Mouse (Mus musculus) embryonic fibroblast, embryonic 13.5 days (primary cell): ENCODE measurements at regions not wholly inside any gene's neighbourhood (a gene's known extent, or its start where the extent isn't known, plus 50 kb on each side); places are given as distances from the start of the nearest gene placed in this dataset.

Experiments
- H3K27ac ChIP-seq: 2 replicates; pipeline ENCODE4 v1.5.1; 2012; ENCODE audit warnings: low read length, control low read depth, inconsistent platforms; ENCODE audit not compliant: insufficient read depth
- H3K4me1 ChIP-seq: 2 replicates; pipeline ENCODE4 v1.6.1; 2011; ENCODE audit warnings: low read length; ENCODE audit not compliant: control insufficient read depth, insufficient read depth
- H3K4me3 ChIP-seq: 2 replicates; pipeline ENCODE4 v1.5.1; 2011; ENCODE audit warnings: mild to moderate bottlenecking, control low read depth, low read length; ENCODE audit not compliant: insufficient read depth
- CTCF ChIP-seq: IDR thresholded peaks from 2 replicates; pipeline ENCODE4 v1.5.1; 2011; ENCODE audit warnings: mild to moderate bottlenecking, control low read depth, low read length, moderate library complexity, borderline replicate concordance; ENCODE audit not compliant: insufficient read depth
- POLR2A ChIP-seq: IDR thresholded peaks from 2 replicates; pipeline ENCODE4 v1.6.1; 2011; ENCODE audit warnings: low read depth, mild to moderate bottlenecking, control low read depth, low read length, moderate library complexity

GRCm38 (mm10) chr11:117423422-117423821 lies 60.7 kb upstream of the Gm11733 start:
- Histone ChIP-seq H3K4me1 (no peaks in the 10 kb centered on the region), H3K4me3 (no peak overlapping the region), H3K27ac (no peak overlapping the region)
- no peak for TF ChIP-seq CTCF
- no peak for TF ChIP-seq POLR2A

DNA sequence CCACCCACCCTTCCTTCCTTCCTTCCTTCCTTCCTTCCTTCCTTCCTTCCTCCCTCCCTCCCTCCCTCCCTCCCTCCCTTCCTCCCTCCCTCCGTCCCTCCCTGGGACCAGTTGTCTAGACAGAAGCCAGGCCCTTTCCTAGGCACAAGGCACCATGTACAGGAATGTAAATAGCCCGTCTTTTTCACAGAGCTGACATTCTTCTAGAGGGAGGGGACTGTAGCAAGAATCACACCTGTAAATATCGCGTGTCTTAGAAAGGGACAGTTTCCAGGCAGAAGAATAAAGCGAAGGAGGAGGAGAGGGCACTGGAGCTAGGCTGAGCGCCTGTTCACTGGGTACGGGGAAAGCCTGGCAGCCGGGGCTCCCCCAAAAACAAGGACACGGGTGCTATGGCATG lies 58.7 kb upstream of the Gm11733 start:
- Histone ChIP-seq H3K4me1 (no peaks in the 10 kb centered on the region), H3K4me3 (no peak overlapping the region), H3K27ac (no peak overlapping the region)
- TF ChIP-seq POLR2A, result no peak
- no peak for TF ChIP-seq CTCF

DNA sequence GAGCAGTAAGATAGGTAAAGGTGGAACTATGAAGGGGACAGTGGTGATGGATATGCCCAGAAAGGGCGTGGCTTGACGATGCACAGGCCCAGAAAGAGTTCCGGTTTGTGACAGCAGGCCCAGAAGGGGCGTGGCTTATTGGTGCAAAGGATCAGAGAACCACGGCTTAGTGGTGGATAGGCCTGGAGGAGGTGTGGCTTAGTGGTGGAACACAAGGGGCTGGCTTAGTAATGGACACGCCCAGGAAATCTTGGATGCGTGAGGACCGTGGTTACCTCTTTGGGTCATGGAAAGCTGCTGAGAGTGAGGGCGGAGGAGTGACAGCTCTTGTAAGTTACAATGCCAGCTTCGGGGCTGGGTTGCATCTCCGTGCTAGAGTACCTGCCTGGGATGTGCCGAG lies 58.2 kb upstream of the Gm11733 start:
- Histone ChIP-seq H3K4me3 (no peak overlapping the region), H3K4me1 (no peaks in the 10 kb centered on the region), H3K27ac (no peak overlapping the region)
- TF ChIP-seq POLR2A (no peak), CTCF (no peak)

DNA sequence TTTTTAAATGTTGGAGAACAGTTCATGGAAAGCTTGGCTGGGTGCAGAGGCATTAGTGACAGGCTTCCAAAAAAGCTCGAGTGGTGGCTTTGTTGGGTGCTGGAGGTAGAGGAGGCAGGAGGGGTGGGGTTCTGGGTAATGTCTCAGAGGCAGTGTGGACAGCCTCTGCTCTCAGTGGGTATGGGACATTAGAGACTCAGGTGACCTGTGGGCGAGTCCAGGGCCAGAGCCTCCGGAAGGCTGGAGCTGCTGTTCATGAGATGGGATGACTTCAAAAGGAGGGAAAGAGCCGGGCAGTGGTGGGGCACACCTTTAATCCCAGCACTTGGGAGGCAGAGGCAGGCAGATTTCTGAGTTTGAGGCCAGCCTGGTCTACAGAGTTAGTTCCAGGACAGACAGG lies 57.5 kb upstream of the Gm11733 start:
- Histone ChIP-seq H3K27ac (no peak overlapping the region), H3K4me1 (no peaks in the 10 kb centered on the region), H3K4me3 (no peak overlapping the region)
- no peak for TF ChIP-seq CTCF
- no peak for TF ChIP-seq POLR2A

DNA sequence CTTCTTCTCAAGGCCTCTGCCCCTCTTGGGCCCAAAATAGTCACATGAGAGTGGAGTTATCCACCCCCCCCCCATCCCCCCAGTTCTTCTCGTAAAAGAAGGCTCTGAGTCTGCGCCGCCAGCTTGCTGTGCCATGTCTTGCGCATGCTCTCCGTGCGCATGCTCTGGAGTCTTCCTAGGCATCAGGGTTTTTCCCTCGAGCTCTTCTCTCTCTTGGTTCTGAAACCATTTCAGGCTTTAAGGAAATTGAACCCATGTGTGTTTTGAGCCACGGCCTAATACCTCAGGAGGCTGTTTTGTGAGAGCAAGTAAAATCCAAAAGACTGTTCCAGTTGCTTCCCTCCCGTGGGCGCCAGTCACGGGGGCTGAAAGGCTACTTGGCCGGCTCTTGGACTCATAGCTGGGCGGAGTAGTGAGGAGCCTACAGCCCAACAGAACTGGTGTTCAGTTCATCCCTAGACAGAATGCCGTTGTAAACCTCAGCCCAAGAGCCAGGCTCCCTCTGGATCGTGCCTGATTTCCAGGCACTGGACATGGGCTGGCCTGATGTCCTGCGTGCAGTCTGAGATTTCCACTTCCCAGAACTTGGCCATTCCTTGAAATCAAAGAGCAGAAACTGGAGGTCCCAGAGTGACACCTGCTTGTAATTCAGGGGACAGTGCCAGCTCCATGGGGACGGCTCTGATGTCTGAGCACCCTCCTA lies 56.2 kb upstream of the Gm11733 start:
- H3K4me3 ChIP-seq, result no peak overlapping the region
- TF ChIP-seq POLR2A, result no peak
- TF ChIP-seq CTCF, result no peak
- no peaks in the 10 kb centered on the region for H3K4me1 ChIP-seq
- H3K27ac ChIP-seq, result no peak overlapping the region

DNA sequence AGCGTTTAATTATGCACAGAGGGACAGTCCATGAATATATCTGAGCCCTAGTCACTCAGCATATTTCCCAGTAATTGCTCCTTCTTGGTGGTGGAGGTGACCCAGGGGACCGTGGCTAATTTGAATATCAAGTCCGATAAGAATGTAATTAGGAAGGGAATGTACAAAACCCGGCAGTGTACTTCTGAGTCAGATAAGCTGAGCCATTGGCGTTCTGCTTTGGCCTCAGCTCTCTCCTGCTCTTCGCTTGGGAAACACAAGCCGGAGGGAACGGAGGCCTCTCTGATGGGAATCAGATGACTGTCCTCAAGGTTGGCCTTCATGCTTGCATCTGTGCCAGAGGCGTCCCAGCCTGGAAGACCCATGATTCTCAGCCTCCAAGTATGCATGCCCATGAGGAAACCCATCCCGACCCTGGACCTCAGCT lies 54.8 kb upstream of the Gm11733 start:
- no peak for TF ChIP-seq CTCF
- TF ChIP-seq POLR2A, result no peak
- Histone ChIP-seq H3K4me3 (no peak overlapping the region), H3K4me1 (no peaks in the 10 kb centered on the region), H3K27ac (no peak overlapping the region)

GRCm38 (mm10) chr11:117429894-117430293 lies 54.3 kb upstream of the Gm11733 start:
- no peak overlapping the region for H3K27ac ChIP-seq

GRCm38 (mm10) chr11:117434056-117434455 lies 50.1 kb upstream of the Gm11733 start:
- H3K27ac ChIP-seq, result no peak overlapping the region
- TF ChIP-seq POLR2A (no peak), CTCF (no peak)
- no peak overlapping the region for H3K4me3 ChIP-seq
- no peaks in the 10 kb centered on the region for H3K4me1 ChIP-seq

More at GRCm38 (mm10) chr11:117429894-117430293, 54.3 kb upstream of the Gm11733 start:
- Histone ChIP-seq H3K4me1 (no peaks in the 10 kb centered on the region), H3K4me3 (no peak overlapping the region)
- TF ChIP-seq CTCF, result no peak
- no peak for TF ChIP-seq POLR2A
